Mouse (Mus musculus) olfactory bulb, adult 2 months (tissue): ENCODE data around the gene Kirrel.

ENCODE experiments used
- CTCF ChIP-seq: fragments of 200-500 bp; IDR thresholded peaks from 2 replicates; pipeline ENCODE4 v1.5.1; 2012; ENCODE audit warnings: low read depth, mild to moderate bottlenecking, low read length, moderate library complexity; ENCODE audit not compliant: insufficient read depth
- POLR2A ChIP-seq: fragments of 200-500 bp; IDR thresholded peaks from 2 replicates; pipeline ENCODE4 v1.6.1; 2012; ENCODE audit warnings: mild to moderate bottlenecking, low read depth, low read length, moderate library complexity; ENCODE audit not compliant: insufficient read depth

DNA sequence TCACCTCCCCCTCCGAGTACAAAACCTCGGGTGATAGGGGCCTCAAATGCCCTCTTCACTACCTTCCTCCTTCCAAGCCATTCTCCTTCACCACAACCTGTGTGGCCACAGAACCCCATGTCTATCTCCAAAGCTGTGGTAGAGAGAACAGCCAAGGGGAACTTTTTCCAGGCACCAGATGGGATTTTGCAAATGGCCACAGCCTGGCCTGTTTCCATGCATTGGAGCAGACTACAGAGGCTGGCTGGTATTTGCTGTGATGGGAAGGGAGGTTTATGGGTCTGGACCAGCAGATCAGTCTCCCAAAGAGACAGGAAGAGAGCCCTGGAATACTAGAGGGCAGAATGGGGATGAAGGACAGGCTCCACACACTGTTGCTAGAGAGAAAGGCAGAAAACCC, 69.7 kb downstream of the Kirrel start:
- no peak for TF ChIP-seq CTCF
- no peak for TF ChIP-seq POLR2A
